Mouse (Mus musculus) CH12.LX (cell line): ENCODE measurements around the gene Frzb. TPM values are rescaled to one million over a fixed set of nuclear protein-coding genes. Genes with fewer than 3 reads are reported as not detected.

ENCODE experiments used
- DNase-seq: peaks from one replicate; pipeline ENCODE4 v3.0.0-alpha.2; 2013; ENCODE audit errors: extremely low read depth
- H3K27ac ChIP-seq: 2 replicates; pipeline ENCODE4 v1.5.1; 2012; ENCODE audit warnings: low read depth, mild to moderate bottlenecking, control low read depth, moderate library complexity; ENCODE audit not compliant: insufficient read depth
- H3K27me3 ChIP-seq: replicated peaks from 2 replicates; pipeline ENCODE3; 2012; ENCODE audit warnings: inconsistent platforms
- H3K36me3 ChIP-seq, 2 experiments: replicated peaks in 1 of 2; 2 replicates each; pipeline versions ENCODE3 to v1.6.1; 2012; ENCODE audit warnings: inconsistent platforms in 1 of 2, low read length in 1 of 2, mild to moderate bottlenecking in 1 of 2, mixed read lengths in 1 of 2, moderate library complexity in 1 of 2; ENCODE audit not compliant: control insufficient read depth in 1 of 2, insufficient read depth in 1 of 2
- H3K4me1 ChIP-seq, 2 experiments: 2 replicates each; pipeline ENCODE4 v1.6.1; 2012; ENCODE audit warnings: inconsistent platforms in 1 of 2, moderate library complexity in 1 of 2; ENCODE audit not compliant: insufficient read depth in 2 of 2, control insufficient read depth in 1 of 2
- H3K4me2 ChIP-seq: 2 replicates; pipeline ENCODE4 v1.6.1; 2012; ENCODE audit warnings: low read depth, mild to moderate bottlenecking, control low read depth; ENCODE audit not compliant: poor library complexity, insufficient read depth, severe bottlenecking
- H3K4me3 ChIP-seq, 3 experiments: fragments of 150-350 bp in 1 of 3; sonication (generic) in 1 of 3; replicated peaks in 1 of 3; 2 replicates each; pipeline versions ENCODE3 to v1.5.1; 2011 to 2012; ENCODE audit warnings: low read depth in 2 of 3, low read length in 2 of 3, mild to moderate bottlenecking in 2 of 3, moderate library complexity in 2 of 3, control low read depth in 1 of 3, improper control_type of control experiment in 1 of 3, inconsistent platforms in 1 of 3, mixed read lengths in 1 of 3; ENCODE audit not compliant: poor library complexity in 1 of 3
- H3K79me2 ChIP-seq: replicated peaks from 2 replicates; pipeline ENCODE4 v1.6.1; 2012; ENCODE audit warnings: mild to moderate bottlenecking, moderate library complexity; ENCODE audit not compliant: control insufficient read depth, poor library complexity, insufficient read depth, severe bottlenecking; ENCODE audit errors: extremely low read depth
- H3K9ac ChIP-seq: 2 replicates; pipeline ENCODE4 v1.6.1; 2012; ENCODE audit warnings: low read depth, mild to moderate bottlenecking, control low read depth, moderate library complexity; ENCODE audit not compliant: insufficient read depth
- H3K9me3 ChIP-seq: replicated peaks from 2 replicates; pipeline ENCODE3; 2012; ENCODE audit warnings: low read length, inconsistent platforms, mixed read lengths
- CHD2 ChIP-seq: IDR thresholded peaks from 2 replicates; pipeline ENCODE4 v1.6.1; 2011; ENCODE audit warnings: low read length, improper control_type of control experiment
- CTCF ChIP-seq, 2 experiments: IDR thresholded peaks in 1 of 2; conservative IDR thresholded peaks in 1 of 2; 2 replicates each; pipeline ENCODE4 v1.5.1; 2011 to 2012; ENCODE audit warnings: low read depth in 2 of 2, low read length in 2 of 2, improper control_type of control experiment in 1 of 2, inconsistent platforms in 1 of 2, mild to moderate bottlenecking in 1 of 2, moderate library complexity in 1 of 2
- E2F4 ChIP-seq: IDR thresholded peaks from 2 replicates; pipeline ENCODE4 v1.6.1; 2011; ENCODE audit warnings: low read depth, low read length, improper control_type of control experiment; ENCODE audit not compliant: insufficient replicate concordance
- ELF1 ChIP-seq: IDR thresholded peaks from 2 replicates; pipeline ENCODE4 v1.6.1; 2014; ENCODE audit warnings: low read depth, mild to moderate bottlenecking, inconsistent platforms, low read length, improper control_type of control experiment
- EP300 ChIP-seq: IDR thresholded peaks from 2 replicates; pipeline ENCODE4 v1.6.1; 2011; ENCODE audit warnings: low read length, improper control_type of control experiment
- GABPA ChIP-seq: IDR thresholded peaks from 2 replicates; pipeline ENCODE4 v1.6.1; 2012; ENCODE audit warnings: low read depth, low read length, improper control_type of control experiment, inconsistent platforms; ENCODE audit not compliant: insufficient replicate concordance
- HCFC1 ChIP-seq: IDR thresholded peaks from 2 replicates; pipeline ENCODE4 v1.6.1; 2012; ENCODE audit warnings: low read depth, mild to moderate bottlenecking, inconsistent platforms, low read length, improper control_type of control experiment
- JUN ChIP-seq: IDR thresholded peaks from 2 replicates; pipeline ENCODE4 v1.6.1; 2011; ENCODE audit warnings: low read depth, mild to moderate bottlenecking, low read length, improper control_type of control experiment, moderate library complexity; ENCODE audit not compliant: insufficient read depth
- MAFK ChIP-seq: IDR thresholded peaks from 2 replicates; pipeline ENCODE4 v1.6.1; 2011; ENCODE audit warnings: low read length, improper control_type of control experiment; ENCODE audit not compliant: insufficient replicate concordance
- MAX ChIP-seq: IDR thresholded peaks from 2 replicates; pipeline ENCODE4 v1.6.1; 2011; ENCODE audit warnings: low read length, improper control_type of control experiment
- MAZ ChIP-seq: IDR thresholded peaks from 2 replicates; pipeline ENCODE4 v1.6.1; 2012; ENCODE audit warnings: low read depth, mild to moderate bottlenecking, inconsistent platforms, low read length, improper control_type of control experiment, moderate library complexity
- MEF2A ChIP-seq: IDR thresholded peaks from 2 replicates; pipeline ENCODE4 v1.6.1; 2014; ENCODE audit warnings: low read depth, mild to moderate bottlenecking, inconsistent platforms, low read length, improper control_type of control experiment, borderline replicate concordance
- MYC ChIP-seq: IDR thresholded peaks from 2 replicates; pipeline ENCODE4 v1.6.1; 2011; ENCODE audit warnings: low read depth, mild to moderate bottlenecking, improper control_type of control experiment, low read length
- POLR2A ChIP-seq: IDR thresholded peaks from 2 replicates; pipeline ENCODE4 v1.6.1; 2011; ENCODE audit warnings: low read depth, mild to moderate bottlenecking, improper control_type of control experiment, low read length
- RCOR1 ChIP-seq: conservative IDR thresholded peaks from 2 replicates; pipeline ENCODE4 v1.6.1; 2012; ENCODE audit warnings: low read depth, mild to moderate bottlenecking, inconsistent platforms, low read length, improper control_type of control experiment
- SIN3A ChIP-seq: IDR thresholded peaks from 2 replicates; pipeline ENCODE4 v1.6.1; 2012; ENCODE audit warnings: low read length, improper control_type of control experiment, inconsistent platforms
- TCF12 ChIP-seq: IDR thresholded peaks from 2 replicates; pipeline ENCODE4 v1.6.1; 2014; ENCODE audit warnings: low read depth, mild to moderate bottlenecking, inconsistent platforms, low read length, improper control_type of control experiment
- UBTF ChIP-seq: IDR thresholded peaks from 2 replicates; pipeline ENCODE4 v1.6.1; 2012; ENCODE audit warnings: low read depth, mild to moderate bottlenecking, inconsistent platforms, low read length, improper control_type of control experiment, moderate library complexity
- USF1 ChIP-seq: IDR thresholded peaks from 2 replicates; pipeline ENCODE4 v1.6.1; 2014; ENCODE audit warnings: low read depth, mild to moderate bottlenecking, inconsistent platforms, low read length, improper control_type of control experiment
- ZC3H11A ChIP-seq: IDR thresholded peaks from 2 replicates; pipeline ENCODE4 v1.6.1; 2012; ENCODE audit warnings: low read depth, mild to moderate bottlenecking, inconsistent platforms, low read length, improper control_type of control experiment
- dilution Hi-C: fragments of 300-500 bp; cut with MboI; formaldehyde crosslinking; loops from 2 replicates; pipeline ENCODE4 v1.14.3; 2020; ENCODE audit warnings: low sequenced_read_pairs; ENCODE audit not compliant: extremely low pct_unique_long_range_greater_than_20kb, extremely low pct_ligation_motif_present
- in situ Hi-C: fragments of 300-500 bp; cut with MboI; formaldehyde crosslinking; loops from 3 replicates; pipeline ENCODE4 v1.14.3; 2019; ENCODE audit warnings: low sequenced_read_pairs, low pct_ligation_motif_present, low pct_unique_long_range_greater_than_20kb, mixed read lengths
- polyA plus RNA-seq: library from polyadenylated mRNA; unstranded; fragments of >175 nt; gene quantifications from 2 replicates; pipeline ENCODE4 v1.2.1, GENCODE M21; 2012; ENCODE audit warnings: low read depth; ENCODE audit not compliant: insufficient read length
- total RNA-seq, 2 experiments: library from RNA; depleted of rRNA; stranded (reverse); fragments of 300-350 nt in 1 of 2; fragments of >200 nt in 1 of 2; gene quantifications; 2 replicates each; pipeline ENCODE4 v1.2.3; 2012 to 2014

The Frzb gene
- total and polyA plus RNA-seq, 3 experiments, result not detected

DNA sequence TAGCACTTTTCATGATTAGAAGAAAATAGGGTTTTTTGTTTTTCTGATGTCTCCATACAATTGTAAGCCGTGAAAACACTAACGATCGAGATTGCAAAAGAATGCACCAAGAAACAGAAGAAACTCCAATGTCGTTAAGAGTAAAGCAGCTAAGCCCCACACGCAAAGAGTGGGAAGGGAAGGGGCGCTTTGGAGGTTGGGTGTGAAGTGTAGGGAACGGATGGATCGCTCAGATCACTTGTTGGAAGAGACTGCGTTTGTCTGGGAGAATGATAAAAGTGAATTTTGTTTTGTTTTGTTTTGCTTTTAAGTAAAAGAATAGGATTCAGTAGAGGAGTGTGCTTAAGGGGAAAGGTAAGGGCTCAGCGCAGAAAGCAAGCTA is 1.5 kb downstream of the Frzb start:
- Histone ChIP-seq H3K9ac (no peak overlapping the region), H3K9me3 (peaks cover 11% of the 10 kb centered on the region), H3K4me2 (no peak overlapping the region), H3K4me1 (no peaks in the 10 kb centered on the region), H3K79me2 (no peaks in the 10 kb centered on the region), H3K36me3 (no peaks in the 10 kb centered on the region)
- in situ Hi-C loops, result no loop called here
- no peak for TF ChIP-seq MAFK
- TF ChIP-seq ZC3H11A, result no peak
- TF ChIP-seq HCFC1, result no peak
- TF ChIP-seq USF1, result no peak
- TF ChIP-seq RCOR1, result no peak
- no peak for TF ChIP-seq MYC
- TF ChIP-seq ELF1, result no peak
- TF ChIP-seq MAX, result no peak
- no peak for TF ChIP-seq GABPA
- no peak for TF ChIP-seq E2F4
- no peak for TF ChIP-seq MEF2A
- no peak for TF ChIP-seq CTCF (conservative IDR thresholded peaks at IDR 0.05 in 1 of 2, IDR thresholded peaks at IDR 0.05 in 1 of 2; ENCODE audit: low read depth in 2 of 2, low read length in 2 of 2)
- TF ChIP-seq JUN, result no peak
- TF ChIP-seq TCF12, result no peak
- no peak for TF ChIP-seq MAZ
- no peak for TF ChIP-seq CHD2
- TF ChIP-seq, all 38 proteins: peak for 0
- H3K27me3 ChIP-seq, result no peaks in the 10 kb centered on the region
- no peak overlapping the region for H3K27ac ChIP-seq
- dilution Hi-C loops, result no loop called here
- no peak for DNase-seq
- H3K4me3 ChIP-seq, result no peak overlapping the region

DNA sequence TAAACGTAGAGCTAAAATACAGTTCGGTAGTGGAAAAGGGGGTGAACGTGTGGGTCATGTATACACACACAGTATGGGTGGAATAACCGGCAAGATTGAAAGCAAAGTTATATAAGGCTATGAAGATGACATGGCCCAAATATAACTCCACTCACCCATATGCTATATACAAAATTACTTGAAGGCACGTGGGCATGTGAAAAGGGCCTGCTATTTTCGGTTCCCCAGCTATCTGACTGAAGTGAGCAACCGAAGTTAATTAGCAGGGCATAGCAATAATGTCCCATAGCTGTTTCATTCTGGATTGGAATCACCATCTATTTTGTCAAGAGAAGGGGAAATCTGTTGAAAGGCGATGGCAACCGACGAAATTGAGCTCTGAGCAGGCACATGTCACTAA is 1.9 kb downstream of the Frzb start:
- no peak overlapping the region for H3K4me2 ChIP-seq
- dilution Hi-C loops (no loop called here), in situ Hi-C loops (no loop called here)

More for the DNA sequence above, 1.9 kb downstream of the Frzb start:
- TF ChIP-seq E2F4 (no peak), EP300 (no peak), UBTF (no peak), JUN (no peak), SIN3A (no peak), POLR2A (no peak)
- Histone ChIP-seq H3K9me3 (peaks cover 11% of the 10 kb centered on the region), H3K27me3 (no peaks in the 10 kb centered on the region), H3K79me2 (no peaks in the 10 kb centered on the region), H3K4me3 (no peak overlapping the region), H3K27ac (no peak overlapping the region), H3K9ac (no peak overlapping the region), H3K4me1 (no peaks in the 10 kb centered on the region), H3K36me3 (no peaks in the 10 kb centered on the region)
- DNase-seq, result no peak
